Mouse (Mus musculus): ENCODE results near the gene Cox4i1. TPM values are rescaled to one million over a fixed set of nuclear protein-coding genes. Genes with fewer than 3 reads are reported as not detected.

Gene Cox4i1
- 684 and 724 TPM in 2 replicates for polyA plus RNA-seq (2012; rRNA removed)

GRCm38 (mm10) chr8:120667561-120668373 is at the start of gene Cox4i1, which contains the start of gene Gm27021:
Gene Cox4i1 (plus strand): TSS chr8:120668222.
Gene Gm27021 (minus strand): TSS chr8:120668079.

GRCm38 (mm10) chr8:120647532-120647931 is 20.5 kb upstream of the Cox4i1 start, which contains the start of gene 1190005I06Rik:
Gene 1190005I06Rik (minus strand): TSS chr8:120647632.

GRCm38 (mm10) chr8:120668374-120668905 is 418 bp downstream of the Cox4i1 start, which contains the start of gene Emc8:
Gene Emc8 (minus strand): TSS chr8:120668573.

Other genes with a start within 250 kb of the Cox4i1 start
- gene Gins2, start 78.9 kb upstream of the Cox4i1 start, polyA plus RNA-seq (2012; rRNA removed), result 17.8 and 19.6 TPM in 2 replicates
- 1.3 and 1.5 TPM in 2 replicates for gene 1190005I06Rik, start 20.6 kb upstream of the Cox4i1 start, polyA plus RNA-seq (2012; rRNA removed)
- 0.14 and 0.31 TPM in 2 replicates for gene Gm27021, start 143 bp upstream of the Cox4i1 start, polyA plus RNA-seq (2012; rRNA removed)
- gene Emc8, start 351 bp downstream of the Cox4i1 start, polyA plus RNA-seq (2012; rRNA removed), result 31.2 and 40.3 TPM in 2 replicates
- gene Irf8, start 68.1 kb downstream of the Cox4i1 start, polyA plus RNA-seq (2012; rRNA removed), result 6.8 and 7.4 TPM in 2 replicates